Mouse (Mus musculus): ENCODE data around the gene Ear6.
A peak's percentile ranks its signal among the peaks of the same experiment; 100 is the strongest.
"Not testable (repeated sequence)": the region's sequence is repeated elsewhere in the genome, so short reads cannot be mapped to it uniquely, and the experiment has no call there.

Gene Ear6

GRCm38 (mm10) chr14:51853399-51853798 lies at the start of gene Ear6:
Ear6 (plus strand) TSS chr14:51853699.
- no peak for DNase-seq (ENCODE audit: low read depth, low spot score)

- no peak for DNase-seq (ENCODE audit: low read depth, low spot score)
Observed at GRCm38 (mm10) chr14:51826625-51827024, 26.9 kb upstream of the Ear6 start.

GRCm38 (mm10) chr14:51827842-51828241 lies 25.7 kb upstream of the Ear6 start:
- DNase-seq (ENCODE audit: low read depth, low spot score): not testable (repeated sequence)

GRCm38 (mm10) chr14:51829188-51829587 lies 24.3 kb upstream of the Ear6 start:
- DNase-seq (ENCODE audit: low read depth, low spot score): no peak

- not testable (repeated sequence) for DNase-seq (ENCODE audit: low read depth, low spot score)
Observed at GRCm38 (mm10) chr14:51838480-51838879, 15.0 kb upstream of the Ear6 start.

- no peak for DNase-seq (ENCODE audit: low read depth, low spot score)
Observed at GRCm38 (mm10) chr14:51842250-51842649, 11.2 kb upstream of the Ear6 start.

- no peak for DNase-seq (ENCODE audit: low read depth, low spot score)
Observed at GRCm38 (mm10) chr14:51842781-51843180, 10.7 kb upstream of the Ear6 start.

GRCm38 (mm10) chr14:51843882-51844281 lies 9.6 kb upstream of the Ear6 start:
- DNase-seq (ENCODE audit: low read depth, low spot score): no peak

GRCm38 (mm10) chr14:51846566-51846965 lies 6.9 kb upstream of the Ear6 start:
- DNase-seq (ENCODE audit: low read depth, low spot score): no peak

- DNase-seq (ENCODE audit: low read depth, low spot score): not testable (repeated sequence)
Observed at GRCm38 (mm10) chr14:51851006-51851405, 2.5 kb upstream of the Ear6 start.

- DNase-seq (ENCODE audit: low read depth, low spot score): not testable (repeated sequence)
Observed at GRCm38 (mm10) chr14:51855280-51855679, 1.8 kb downstream of the Ear6 start.

- not testable (repeated sequence) for DNase-seq (ENCODE audit: low read depth, low spot score)
Observed at GRCm38 (mm10) chr14:51863603-51864002, 10.1 kb downstream of the Ear6 start.

- no peak for DNase-seq (ENCODE audit: low read depth, low spot score)
Observed at GRCm38 (mm10) chr14:51870756-51871155, 17.3 kb downstream of the Ear6 start.

- no peak for DNase-seq (ENCODE audit: low read depth, low spot score)
Observed at GRCm38 (mm10) chr14:51871741-51872140, 18.2 kb downstream of the Ear6 start.

GRCm38 (mm10) chr14:51877517-51877916 lies 24.0 kb downstream of the Ear6 start:
- DNase-seq (ENCODE audit: low read depth, low spot score): no peak

- DNase-seq (ENCODE audit: low read depth, low spot score): peak; percentile 32
Observed at GRCm38 (mm10) chr14:51883527-51884030, 30.1 kb downstream of the Ear6 start.

GRCm38 (mm10) chr14:51884031-51884544 lies 30.6 kb downstream of the Ear6 start:
- no peak for DNase-seq (ENCODE audit: low read depth, low spot score)

GRCm38 (mm10) chr14:51884598-51885331 lies 31.3 kb downstream of the Ear6 start, which contains the start of gene Mettl17:
Mettl17 (plus strand) TSS chr14:51884842.
- peak; percentile 75 for DNase-seq (ENCODE audit: low read depth, low spot score)

- no peak for DNase-seq (ENCODE audit: low read depth, low spot score)
Observed at GRCm38 (mm10) chr14:51886051-51886450, 32.6 kb downstream of the Ear6 start.

GRCm38 (mm10) chr14:51889833-51890232 lies 36.3 kb downstream of the Ear6 start:
- DNase-seq (ENCODE audit: low read depth, low spot score): no peak

- no peak for DNase-seq (ENCODE audit: low read depth, low spot score)
Observed at GRCm38 (mm10) chr14:51892191-51892939, 38.9 kb downstream of the Ear6 start, which contains the start of gene Slc39a2. Slc39a2 (plus strand) TSS chr14:51892889.

GRCm38 (mm10) chr14:51893094-51893794 lies 39.7 kb downstream of the Ear6 start:
- no peak for DNase-seq (ENCODE audit: low read depth, low spot score)

Data from c-Kit-negative CD71-positive TER-119-positive erythroid progenitor cells, embryonic 14.5 days (primary cell).